Mouse (Mus musculus): ENCODE measurements around the gene Mtch2.
"Not testable (repeated sequence)": the region's sequence is repeated elsewhere in the genome, so short reads cannot be mapped to it uniquely, and the experiment has no call there.

Mtch2 gene

GRCm38 (mm10) chr2:90864184-90864583 lies 17.2 kb downstream of the Mtch2 start:
- no peak for DNase-seq (ENCODE audit: low spot score in 2 of 2)

GRCm38 (mm10) chr2:90866524-90866923 lies 19.6 kb downstream of the Mtch2 start:
- peak; percentile 67 to 71 for DNase-seq (ENCODE audit: low spot score in 2 of 2)

- peak; percentile 14 to 29 for DNase-seq (ENCODE audit: low spot score in 2 of 2)
These were observed 23.2 kb downstream of the Mtch2 start for GRCm38 (mm10) chr2:90870136-90870601.

- no peak for DNase-seq (ENCODE audit: low spot score in 2 of 2)
These were observed 24.4 kb downstream of the Mtch2 start for GRCm38 (mm10) chr2:90871180-90871961.

- DNase-seq (ENCODE audit: low spot score in 2 of 2) = no peak
These were observed 27.1 kb downstream of the Mtch2 start for GRCm38 (mm10) chr2:90874025-90874424.

GRCm38 (mm10) chr2:90875239-90875638 lies 28.3 kb downstream of the Mtch2 start:
- DNase-seq (ENCODE audit: low spot score in 2 of 2) = no peak

GRCm38 (mm10) chr2:90877584-90878259 lies 30.8 kb downstream of the Mtch2 start:
- no peak for DNase-seq (ENCODE audit: low spot score in 2 of 2)

GRCm38 (mm10) chr2:90879419-90879818 lies 32.5 kb downstream of the Mtch2 start:
- no peak for DNase-seq (ENCODE audit: low spot score in 2 of 2)

GRCm38 (mm10) chr2:90880144-90880785 lies 33.3 kb downstream of the Mtch2 start:
- no peak for DNase-seq (ENCODE audit: low spot score in 2 of 2)

GRCm38 (mm10) chr2:90881824-90882223 lies 34.9 kb downstream of the Mtch2 start:
- DNase-seq (ENCODE audit: low spot score in 2 of 2) = no peak

- no peak for DNase-seq (ENCODE audit: low spot score in 2 of 2)
These were observed 38.5 kb downstream of the Mtch2 start, which contains the start of gene C1qtnf4 for GRCm38 (mm10) chr2:90885218-90886041. C1qtnf4 (plus strand) TSS chr2:90885860.

- no peak for DNase-seq (ENCODE audit: low spot score in 2 of 2)
These were observed 39.5 kb downstream of the Mtch2 start for GRCm38 (mm10) chr2:90886436-90886835.

- no peak for DNase-seq (ENCODE audit: low spot score in 2 of 2)
These were observed 40.7 kb downstream of the Mtch2 start for GRCm38 (mm10) chr2:90887627-90888026.

GRCm38 (mm10) chr2:90889550-90890548 lies 42.9 kb downstream of the Mtch2 start:
- DNase-seq (ENCODE audit: low spot score in 2 of 2) = peak; percentile 47 to 55

- DNase-seq (ENCODE audit: low spot score in 2 of 2) = peak; percentile 33 to 46
These were observed 46.8 kb downstream of the Mtch2 start for GRCm38 (mm10) chr2:90893673-90894298.

- DNase-seq (ENCODE audit: low spot score in 2 of 2) = not testable (repeated sequence)
These were observed 47.3 kb downstream of the Mtch2 start for GRCm38 (mm10) chr2:90894299-90894677.

GRCm38 (mm10) chr2:90903398-90903797 lies 56.4 kb downstream of the Mtch2 start:
- no peak for DNase-seq (ENCODE audit: low spot score in 2 of 2)

GRCm38 (mm10) chr2:90904076-90904855 lies 57.3 kb downstream of the Mtch2 start, which contains the start of the genes Kbtbd4 and Ndufs3:
Kbtbd4 (plus strand) TSS chr2:90904740.
Ndufs3 (minus strand) TSS chr2:90904827.
- DNase-seq (ENCODE audit: low spot score in 2 of 2) = peak; percentile 84 to 90

GRCm38 (mm10) chr2:90904856-90905224 lies 57.9 kb downstream of the Mtch2 start:
- DNase-seq (ENCODE audit: low spot score in 2 of 2) = peak in 1 of 2 experiments; percentile 5

Data from spleen, postnatal 36 days (tissue).